Mouse (Mus musculus) frontal cortex, adult (tissue): Measurements from ENCODE around the gene 1700029F12Rik.
"Not testable (repeated sequence)": the region's sequence is repeated elsewhere in the genome, so short reads cannot be mapped to it uniquely, and the experiment has no call there.

Experiments
- ATAC-seq: cut with Nextera tagmentation; 2 replicates; pipeline ENCODE4 v1.9.2; 2017; ENCODE audit warnings: mild to moderate bottlenecking, moderate library complexity, mixed read lengths; ENCODE audit not compliant: low TSS enrichment

1700029F12Rik gene

GRCm38 (mm10) chr13:97034262-97034661 lies at the start of gene 1700029F12Rik:
TSS of gene 1700029F12Rik (minus strand) at chr13:97034362.
- no peak for ATAC-seq

- ATAC-seq = no peak
These were observed 48.3 kb upstream of the 1700029F12Rik start for GRCm38 (mm10) chr13:97082432-97082831.

GRCm38 (mm10) chr13:97080615-97081014 lies 46.5 kb upstream of the 1700029F12Rik start:
- no peak for ATAC-seq

GRCm38 (mm10) chr13:97080201-97080600 lies 46.0 kb upstream of the 1700029F12Rik start:
- ATAC-seq = peak; percentile 39

- no peak for ATAC-seq
These were observed 43.4 kb upstream of the 1700029F12Rik start for GRCm38 (mm10) chr13:97077556-97077955.

- ATAC-seq = no peak
These were observed 39.3 kb upstream of the 1700029F12Rik start for GRCm38 (mm10) chr13:97073497-97073896.

GRCm38 (mm10) chr13:97071626-97072241 lies 37.6 kb upstream of the 1700029F12Rik start:
- peak; percentile 82 for ATAC-seq

- ATAC-seq = peak; percentile 62
These were observed 36.9 kb upstream of the 1700029F12Rik start for GRCm38 (mm10) chr13:97070931-97071625.

GRCm38 (mm10) chr13:97068151-97068550 lies 34.0 kb upstream of the 1700029F12Rik start:
- no peak for ATAC-seq

GRCm38 (mm10) chr13:97067691-97068090 lies 33.5 kb upstream of the 1700029F12Rik start:
- no peak for ATAC-seq

GRCm38 (mm10) chr13:97066649-97067550 lies 32.7 kb upstream of the 1700029F12Rik start, which contains the start of gene Fam169a:
TSS of gene Fam169a (plus strand) at chr13:97067286.
- ATAC-seq = no peak

GRCm38 (mm10) chr13:97064844-97065621 lies 30.9 kb upstream of the 1700029F12Rik start:
- ATAC-seq = not testable (repeated sequence)

- peak; percentile 47; the same call in 1 of the 2 replicates for ATAC-seq
These were observed 30.3 kb upstream of the 1700029F12Rik start for GRCm38 (mm10) chr13:97064413-97064812.

- no peak for ATAC-seq
These were observed 29.3 kb upstream of the 1700029F12Rik start for GRCm38 (mm10) chr13:97063431-97063830.

- ATAC-seq = no peak
These were observed 28.0 kb upstream of the 1700029F12Rik start for GRCm38 (mm10) chr13:97062151-97062550.

GRCm38 (mm10) chr13:97060331-97060730 lies 26.2 kb upstream of the 1700029F12Rik start:
- no peak for ATAC-seq

GRCm38 (mm10) chr13:97059746-97060145 lies 25.6 kb upstream of the 1700029F12Rik start:
- ATAC-seq = no peak

GRCm38 (mm10) chr13:97057817-97058216 lies 23.7 kb upstream of the 1700029F12Rik start:
- no peak for ATAC-seq

GRCm38 (mm10) chr13:97053844-97054243 lies 19.7 kb upstream of the 1700029F12Rik start:
- ATAC-seq = no peak

- ATAC-seq = peak; percentile 95
These were observed 18.5 kb upstream of the 1700029F12Rik start for GRCm38 (mm10) chr13:97052667-97053066.

GRCm38 (mm10) chr13:97051158-97051557 lies 17.0 kb upstream of the 1700029F12Rik start:
- ATAC-seq = no peak
